Mouse (Mus musculus) heart, embryonic 11.5 days (tissue): ENCODE data around the gene Barhl1. TPM values are rescaled to one million over a fixed set of nuclear protein-coding genes. Genes with fewer than 3 reads are reported as not detected.

ENCODE experiments used
- ATAC-seq: fragments of 200-750 bp; cut with Nextera tagmentation; replicated peaks from 2 replicates; pipeline ENCODE4 v1.8.0; 2017; ENCODE audit warnings: moderate library complexity; ENCODE audit not compliant: insufficient number of reproducible peaks, low FRiP score, low TSS enrichment
- H3K27ac ChIP-seq: fragments of 300-500 bp; sonication (generic); 2 replicates; pipeline ENCODE4 v1.5.1; 2014; ENCODE audit warnings: mild to moderate bottlenecking, low read depth, low read length
- H3K27me3 ChIP-seq: fragments of 300-500 bp; sonication (generic); 2 replicates; pipeline ENCODE4 v1.6.1; 2014; ENCODE audit warnings: mild to moderate bottlenecking, low read length, mixed read lengths; ENCODE audit not compliant: control insufficient read depth, insufficient read depth
- H3K36me3 ChIP-seq: fragments of 300-500 bp; sonication (generic); 2 replicates; pipeline ENCODE4 v1.6.1; 2014; ENCODE audit warnings: mild to moderate bottlenecking, low read length, moderate library complexity, mixed read lengths; ENCODE audit not compliant: control insufficient read depth, insufficient read depth
- H3K4me1 ChIP-seq: fragments of 300-500 bp; sonication (generic); 2 replicates; pipeline ENCODE4 v1.6.1; 2014; ENCODE audit warnings: low read length; ENCODE audit not compliant: control insufficient read depth, insufficient read depth
- H3K4me2 ChIP-seq: fragments of 300-500 bp; sonication (generic); 2 replicates; pipeline ENCODE4 v1.6.1; 2014; ENCODE audit warnings: mild to moderate bottlenecking, moderate library complexity
- H3K4me3 ChIP-seq: fragments of 300-500 bp; sonication (generic); 2 replicates; pipeline ENCODE4 v1.5.1; 2014; ENCODE audit warnings: low read depth, low read length
- H3K9ac ChIP-seq: fragments of 300-500 bp; sonication (generic); 2 replicates; pipeline ENCODE4 v1.6.1; 2014; ENCODE audit warnings: mild to moderate bottlenecking, low read depth, low read length, moderate library complexity
- H3K9me3 ChIP-seq: fragments of 300-500 bp; sonication (generic); replicated peaks from 2 replicates; pipeline ENCODE4 v1.6.1; 2016; ENCODE audit warnings: low read length; ENCODE audit not compliant: control insufficient read depth
- WGBS: fragments of 180-500 bp; shearing (Covaris S2); extraction: QIAGEN DNeasy Blood & Tissue Kit; methylation state at CpG from one replicate; pipeline ENCODE4 v1.1.7; 2014; ENCODE audit not compliant: insufficient replicate concordance; 5-methylcytosine and 5-hydroxymethylcytosine counted together
- polyA plus RNA-seq: library from polyadenylated mRNA; unstranded; fragments of >200 nt; fragmentation: Nextera tagmentation; extraction: Ambion mirVana; gene quantifications from 2 replicates; pipeline ENCODE4 v1.2.1, GENCODE M21; 2014

The Barhl1 gene
- polyA plus RNA-seq, 1 experiment from 2014 or later: not detected

DNA sequence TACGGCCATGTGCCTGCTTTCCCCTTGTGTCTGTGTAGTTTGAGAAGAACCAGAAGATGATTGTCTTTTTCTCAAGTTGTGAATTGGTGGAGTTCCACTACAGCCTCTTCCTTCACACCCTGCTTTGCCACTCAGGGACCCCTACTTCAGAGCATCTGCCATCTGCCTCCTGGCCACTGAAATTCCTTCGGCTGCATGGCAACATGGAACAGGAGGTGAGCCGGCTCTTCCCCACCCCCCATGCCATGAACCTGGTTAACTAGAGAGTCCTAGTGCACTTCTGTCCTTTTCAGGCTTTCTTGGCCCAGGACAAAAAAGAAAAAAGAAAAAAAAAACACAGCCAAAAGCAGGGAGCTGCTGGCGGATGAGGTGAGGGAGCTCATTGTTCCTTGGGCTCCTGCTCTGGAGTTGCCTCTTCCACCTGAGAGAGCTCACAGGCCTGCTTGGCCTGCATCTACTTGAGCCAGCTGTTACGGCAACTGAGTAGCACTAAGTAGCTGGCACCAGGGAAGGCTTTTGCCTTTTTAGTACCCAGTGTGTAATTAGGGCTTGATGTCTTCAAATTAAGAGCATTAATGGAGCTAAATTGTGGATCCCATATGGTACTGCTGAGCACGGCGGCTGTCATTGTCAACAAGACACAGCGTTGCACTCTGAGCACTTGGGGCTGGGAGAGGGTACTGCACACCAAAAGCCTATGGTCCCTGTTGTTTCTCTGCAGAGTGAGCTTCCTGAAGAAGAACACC, 55.6 kb downstream of the Barhl1 start:
- H3K27me3 ChIP-seq: no peaks in the 10 kb centered on the region
- H3K9ac ChIP-seq: no peak overlapping the region
- no peaks in the 10 kb centered on the region for H3K9me3 ChIP-seq
- H3K27ac ChIP-seq: no peak overlapping the region
- H3K4me2 ChIP-seq: no peak overlapping the region
- no peak overlapping the region for H3K4me3 ChIP-seq
- WGBS: 94% methylated on average over 8 of the region's 8 CpGs
- no peaks in the 10 kb centered on the region for H3K4me1 ChIP-seq
- ATAC-seq: no peak
- H3K36me3 ChIP-seq: peaks cover 11% of the 10 kb centered on the region

DNA sequence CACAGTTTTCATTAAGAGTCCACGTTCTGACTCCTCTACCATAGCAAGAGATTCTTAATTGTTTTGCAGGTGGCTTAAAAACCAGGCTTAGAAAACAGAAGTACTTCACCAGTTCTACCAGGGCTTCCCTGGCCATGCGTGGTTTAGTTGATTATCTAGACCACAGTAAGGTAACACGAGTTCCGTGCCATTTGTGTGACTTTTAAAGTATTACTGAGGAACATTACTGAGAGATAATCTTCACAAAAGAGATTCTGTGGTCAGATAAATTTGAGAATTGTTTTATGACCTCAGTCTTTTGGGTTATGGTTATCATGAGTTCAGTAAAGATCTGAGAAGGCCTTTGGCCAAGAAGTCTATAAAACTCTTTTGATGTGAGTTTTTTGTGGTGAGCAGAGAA, 57.2 kb downstream of the Barhl1 start:
- WGBS: 89% methylated on average over 4 of the region's 4 CpGs
- no peaks in the 10 kb centered on the region for H3K9me3 ChIP-seq
- no peak overlapping the region for H3K4me2 ChIP-seq
- peaks cover 10% of the 10 kb centered on the region for H3K36me3 ChIP-seq
- H3K4me1 ChIP-seq: no peaks in the 10 kb centered on the region
- H3K9ac ChIP-seq: no peak overlapping the region
- no peak overlapping the region for H3K4me3 ChIP-seq
- no peak for ATAC-seq
- H3K27ac ChIP-seq: no peak overlapping the region
- no peaks in the 10 kb centered on the region for H3K27me3 ChIP-seq

Other genes with a start within 250 kb of the Barhl1 start
- gene Spaca9, start 216.9 kb downstream of the Barhl1 start, polyA plus RNA-seq: 2.4 and 3.0 TPM in 2 replicates
- 0.45 and 1.2 TPM in 2 replicates for gene Ak8, start 216.5 kb downstream of the Barhl1 start, polyA plus RNA-seq
- gene Gtf3c4, start 76.3 kb downstream of the Barhl1 start, polyA plus RNA-seq: 13.7 and 13.9 TPM in 2 replicates
- gene Ddx31, start 76.3 kb downstream of the Barhl1 start, polyA plus RNA-seq: 9.1 and 9.4 TPM in 2 replicates
- gene Cfap77, start 138.4 kb upstream of the Barhl1 start, polyA plus RNA-seq: 0.23 and 0.31 TPM in 2 replicates
- gene Ttf1, start 143.6 kb upstream of the Barhl1 start, polyA plus RNA-seq: 6.1 and 7.7 TPM in 2 replicates
- 7.3 and 12.8 TPM in 2 replicates for gene Setx, start 207.5 kb upstream of the Barhl1 start, polyA plus RNA-seq